ENCODE assay signal across 8 mouse cellular contexts in the genomic region with DNA sequence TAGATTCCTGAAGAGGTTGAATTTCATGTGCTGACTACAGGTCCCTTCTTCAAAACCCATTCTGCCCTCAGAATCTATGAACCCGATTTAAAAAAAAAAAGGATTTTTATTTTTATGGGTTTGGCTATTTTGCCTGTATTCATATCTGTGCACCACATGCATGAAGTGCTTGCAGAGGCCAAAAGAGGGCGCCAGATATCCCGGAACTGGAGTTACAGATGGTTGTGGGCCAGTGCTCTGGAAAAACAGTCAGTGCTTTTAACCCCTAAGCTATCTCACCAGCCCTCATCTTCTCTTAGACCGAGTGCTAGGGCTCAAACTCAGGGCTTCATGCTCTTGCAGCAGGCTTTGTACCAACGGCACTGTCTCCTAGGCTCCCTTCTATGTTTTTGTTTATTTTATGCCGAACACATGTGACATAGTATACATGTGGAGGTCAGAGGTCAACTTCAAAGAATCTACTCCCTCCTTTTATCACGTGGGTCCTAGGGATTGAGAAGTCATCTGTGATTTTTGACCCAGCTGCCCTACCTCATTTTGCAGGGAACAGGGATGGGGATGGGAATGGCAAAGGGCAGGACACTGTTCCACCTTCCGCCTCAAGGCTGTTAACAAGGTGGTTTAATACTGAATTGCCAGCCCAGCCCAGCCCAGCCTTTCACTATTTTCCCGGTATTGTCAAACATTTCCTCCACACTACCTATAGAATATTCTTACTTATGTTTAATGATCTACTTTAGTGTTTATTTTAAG. TPM values are rescaled to one million over a fixed set of nuclear protein-coding genes. Genes with fewer than 3 reads are reported as not detected.
DNase-seq lines count a peak whose midpoint lies in the region.

No protein-coding gene starts in this region.

- DNase-seq in adrenal gland, postnatal 36 days, result peak; percentile 10 to 16
- no peak for DNase-seq in adrenal gland, adult 18-20 months (ENCODE audit: low spot score in 2 of 2)
- peak; percentile 13 for DNase-seq in ovary, postnatal 36 days (ENCODE audit: low spot score)
- no peak for DNase-seq in ovary, postnatal 10 days (ENCODE audit: low spot score)
- peak; percentile 36 for DNase-seq in kidney, adult 9 months
- peak; percentile 12 to 41 for DNase-seq in thymus, postnatal 10 days (ENCODE audit: low spot score in 2 of 2)
- no peak for DNase-seq in frontal cortex, postnatal 14 days (ENCODE audit: low spot score in 2 of 2)
- no peak for DNase-seq in cerebellum, adult 18-20 months

RNA-seq across cellular contexts. Expression of gene Tnfrsf21, which starts 30.3 kb away (rescaled TPM):
- 1 to 10 TPM; 2.3 to 3.5 TPM for total RNA-seq in adrenal gland, postnatal 36 days (2021)
- total RNA-seq in adrenal gland, adult 18-20 months (2021), result 1 to 10 TPM; 2.8 to 4.3 TPM

Comparison
In these comparisons a context has a peak if more than half of its experiments do, and no peak if none do; other contexts are left out.
1. DNase-seq: peak in adrenal gland, postnatal 36 days (2 of 2), ovary, postnatal 36 days (single experiment), kidney, adult 9 months (single experiment) and thymus, postnatal 10 days (2 of 2); none in adrenal gland, adult 18-20 months (0 of 2), ovary, postnatal 10 days (single experiment), frontal cortex, postnatal 14 days (0 of 2) and cerebellum, adult 18-20 months (0 of 2).